Mouse (Mus musculus) MEL-GATA-1-ER (cell line): Measurements from ENCODE around the gene Opcml.

Experiments
- DNase-seq: peaks from one replicate; pipeline ENCODE4 v3.0.0-alpha.2; 2012; ENCODE audit warnings: low read depth; ENCODE audit errors: extremely low read depth

Gene Opcml

GRCm38 (mm10) chr9:28238450-28238849 is 447.9 kb downstream of the Opcml start:
- no peak for DNase-seq

- DNase-seq = no peak
Measured at GRCm38 (mm10) chr9:28247742-28248503, 457.3 kb downstream of the Opcml start.

GRCm38 (mm10) chr9:28251341-28251740 is 460.8 kb downstream of the Opcml start:
- DNase-seq = no peak

GRCm38 (mm10) chr9:28255128-28255904 is 464.7 kb downstream of the Opcml start:
- no peak for DNase-seq

DNA sequence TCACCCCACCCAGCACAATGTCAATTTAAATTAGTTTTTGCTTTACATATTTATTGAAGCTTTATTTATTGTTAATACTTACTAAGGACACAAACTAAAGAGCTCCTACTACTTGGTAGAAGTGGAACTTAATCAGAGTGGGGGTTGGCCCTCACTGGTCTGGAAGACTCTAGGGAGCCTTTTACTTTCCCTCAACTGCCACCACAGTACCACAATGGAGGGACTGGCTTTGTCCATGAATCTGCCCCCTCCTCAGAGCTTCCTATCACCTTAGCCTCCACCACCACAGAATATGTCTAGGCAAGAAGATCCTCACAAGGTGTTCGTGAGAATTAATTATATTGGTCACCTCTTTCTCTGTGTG is 465.3 kb downstream of the Opcml start:
- DNase-seq = no peak

GRCm38 (mm10) chr9:28261078-28261753 is 470.6 kb downstream of the Opcml start:
- DNase-seq = peak; percentile 1

- no peak for DNase-seq
Measured at GRCm38 (mm10) chr9:28262021-28262420, 471.4 kb downstream of the Opcml start.

GRCm38 (mm10) chr9:28262896-28263295 is 472.3 kb downstream of the Opcml start:
- no peak for DNase-seq

- DNase-seq = no peak
Measured at GRCm38 (mm10) chr9:28264761-28265160, 474.2 kb downstream of the Opcml start.

DNA sequence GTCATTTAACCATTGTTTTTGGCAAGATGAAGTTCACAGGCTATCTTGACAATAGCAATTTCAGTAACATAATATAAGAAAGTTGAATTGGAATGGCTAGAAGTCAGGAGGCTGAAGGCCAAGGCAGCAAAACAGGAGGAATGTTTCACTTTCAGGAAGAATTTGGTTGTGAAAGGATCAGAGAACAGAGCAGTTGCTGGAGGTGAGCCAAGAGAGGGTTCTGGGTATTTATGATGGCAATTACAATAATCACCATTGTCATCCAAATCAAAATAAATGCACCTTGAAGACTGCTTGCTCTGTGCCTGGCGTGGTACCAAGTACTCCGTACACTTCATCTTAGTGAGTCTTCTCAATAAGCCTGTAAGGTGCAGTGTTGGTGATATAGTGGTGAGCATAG is 483.2 kb downstream of the Opcml start:
- DNase-seq = no peak

DNA sequence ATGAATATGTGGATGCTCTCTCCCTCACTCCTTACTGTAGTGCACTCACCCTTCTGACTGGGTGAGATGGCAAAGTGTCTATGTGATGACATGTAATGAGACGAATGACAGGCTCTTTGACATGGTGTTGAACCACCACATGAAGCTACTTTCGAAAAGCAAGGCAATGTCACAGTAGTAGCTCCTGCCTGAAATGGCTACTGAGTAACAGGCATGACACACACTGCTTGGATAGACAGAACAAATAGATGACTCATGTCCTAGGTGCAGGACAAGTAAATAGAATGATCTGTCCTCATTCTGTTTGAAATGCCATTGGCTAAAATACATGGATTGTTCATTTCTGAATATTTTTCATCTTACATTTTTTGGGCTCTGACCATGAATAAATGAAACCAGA is 488.0 kb downstream of the Opcml start:
- DNase-seq = no peak

DNA sequence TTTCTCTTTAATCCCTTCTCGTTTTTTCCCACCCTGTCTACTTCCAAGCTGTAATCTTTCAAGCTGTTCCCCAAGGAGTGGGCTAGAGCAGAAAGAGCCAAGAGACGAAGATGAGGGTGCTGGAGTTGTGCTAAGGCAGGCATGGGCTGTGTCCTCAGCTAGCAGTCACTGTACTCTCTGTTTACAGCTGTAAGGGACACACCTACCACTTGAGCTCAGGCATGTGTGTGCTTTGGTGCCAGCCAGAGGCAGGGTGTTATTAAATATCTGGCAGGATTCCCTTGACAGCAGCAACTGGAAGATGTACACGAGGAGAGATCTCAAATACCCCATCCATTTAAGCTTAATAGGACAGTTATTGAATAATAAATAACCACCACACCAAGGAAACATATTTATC is 490.4 kb downstream of the Opcml start:
- no peak for DNase-seq

- no peak for DNase-seq
Measured at GRCm38 (mm10) chr9:28281571-28281970, 491.0 kb downstream of the Opcml start.

- DNase-seq = no peak
Measured at GRCm38 (mm10) chr9:28285016-28285415, 494.4 kb downstream of the Opcml start.

DNA sequence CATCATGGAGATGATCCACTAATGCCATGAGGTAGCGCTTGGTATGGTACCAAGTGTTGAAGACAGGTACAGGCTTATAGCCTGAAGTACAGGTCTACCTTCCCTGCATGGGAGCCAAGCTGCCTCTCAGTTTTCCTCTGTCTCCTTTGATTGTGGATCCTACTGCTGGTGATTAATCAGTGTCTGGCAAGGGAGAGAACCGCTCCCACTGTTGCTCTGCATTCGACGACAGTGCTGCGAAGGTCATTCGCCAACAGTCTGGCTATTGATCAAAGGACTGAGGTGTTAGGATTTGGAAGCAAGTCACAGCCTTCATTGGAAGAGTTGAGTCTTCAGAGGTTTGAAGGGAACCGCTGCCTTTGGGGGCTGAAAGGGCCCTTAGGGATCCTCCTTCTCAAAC is 495.8 kb downstream of the Opcml start:
- no peak for DNase-seq

GRCm38 (mm10) chr9:28287485-28287884 is 496.9 kb downstream of the Opcml start:
- DNase-seq = no peak

DNA sequence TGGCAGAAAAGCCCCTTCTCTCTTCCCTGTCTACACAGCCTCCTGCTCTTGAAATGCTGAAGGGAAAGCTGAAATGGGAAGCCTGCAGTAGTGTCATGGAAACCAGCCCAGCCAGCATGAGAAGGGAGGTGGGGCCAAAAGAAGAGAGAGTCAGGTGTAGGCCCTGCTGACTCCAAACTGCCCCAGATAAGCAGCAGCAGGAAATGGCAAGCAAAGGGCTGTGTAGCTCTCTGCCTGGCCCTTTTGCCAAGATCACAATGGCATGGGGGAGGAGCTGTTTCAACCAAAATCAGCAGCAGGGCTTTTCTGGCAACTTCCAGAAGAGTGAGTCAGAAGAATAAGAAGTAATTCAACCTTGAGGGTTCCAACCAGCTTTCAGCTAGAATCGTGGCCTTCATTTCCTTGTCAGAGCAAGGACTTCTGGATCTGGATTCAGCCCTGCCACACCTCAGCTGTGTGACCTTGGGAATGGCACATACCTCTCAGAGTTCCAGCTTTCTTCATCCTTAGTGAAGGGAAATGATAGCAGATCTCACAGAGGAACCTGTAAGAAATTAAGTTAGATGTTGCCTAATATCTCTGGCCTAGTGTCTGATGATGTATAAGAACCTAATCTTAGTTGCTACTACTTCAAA is 499.2 kb downstream of the Opcml start:
- no peak for DNase-seq

GRCm38 (mm10) chr9:28303659-28304058 is 513.1 kb downstream of the Opcml start:
- DNase-seq = no peak

- DNase-seq = no peak
Measured at GRCm38 (mm10) chr9:28306364-28307121, 516.0 kb downstream of the Opcml start.

GRCm38 (mm10) chr9:28307122-28307430 is 516.5 kb downstream of the Opcml start:
- DNase-seq = no peak

- no peak for DNase-seq
Measured at GRCm38 (mm10) chr9:28307481-28308050, 517.0 kb downstream of the Opcml start.
